In genomic region chr17:30225030-30225740, GRCm38 (mm10) we compare ENCODE assay signal across 12 mouse cellular contexts.
A peak's percentile ranks its signal among the peaks of the same experiment; 100 is the strongest.
DNase-seq lines count a peak whose midpoint lies in the region; ATAC-seq and TF ChIP-seq lines count a peak whose summit lies in the region.
"Had no signal": no experiment of that assay in that cellular context is flagged by ENCODE, and none has a peak within 500 bp of the region (broad histone marks: within the 10 kb centered on the region; RNA-seq: fewer than 3 reads in every experiment).

No protein-coding gene starts in this region.

- DNase-seq in layer of hippocampus, adult 2 months (ENCODE audit: low spot score in 2 of 2), result no peak
- DNase-seq in layer of hippocampus, adult 9-11 months, result no peak
- DNase-seq in embryonic facial prominence, embryonic 14.5 days (ENCODE audit: low spot score), result peak; percentile 64
- peak; percentile 53 for DNase-seq in hindbrain, postnatal 0 days (ENCODE audit: low spot score)
- DNase-seq in cerebellum, postnatal 36 days, result no peak
- DNase-seq in retina, postnatal 1 day, result no peak
- DNase-seq in spleen, postnatal 36 days (ENCODE audit: low spot score in 2 of 2), result no peak
- DNase-seq: cerebellum, adult 9-11 months; kidney, adult 8-10 months had no signal

- no peaks in the 10 kb centered on the region for H3K27me3 ChIP-seq in embryonic facial prominence, embryonic 14.5 days (replicated peaks; ENCODE audit: control insufficient read depth, insufficient read depth, low read length)
- no peaks in the 10 kb centered on the region for H3K27me3 ChIP-seq in hindbrain, postnatal 0 days (ENCODE audit: insufficient read depth, low read length)
- H3K27me3 ChIP-seq in midbrain, embryonic 16.5 days (ENCODE audit: control insufficient read depth, insufficient read depth, low read depth, low read length), result no peaks in the 10 kb centered on the region
- H3K27me3 ChIP-seq: CH12.LX; liver, embryonic 15.5 days had no signal

- no peak for ATAC-seq in embryonic facial prominence, embryonic 14.5 days (ENCODE audit: low read depth)
- peak; percentile 28; the same call in 1 of the 2 replicates for ATAC-seq in hindbrain, postnatal 0 days
- ATAC-seq in midbrain, embryonic 16.5 days, result peak; percentile 33

- TF ChIP-seq CTCF in layer of hippocampus, adult 2 months (conservative IDR thresholded peaks at IDR 0.05), result no peak
- no peak for TF ChIP-seq CTCF in hindbrain, postnatal 0 days (IDR thresholded peaks at IDR 0.05; ENCODE audit: low read depth)

- H3K36me3 ChIP-seq in embryonic facial prominence, embryonic 14.5 days (ENCODE audit: control insufficient read depth, insufficient read depth, low read length), result no peaks in the 10 kb centered on the region; the same call in 1 of the 2 replicates
- no peaks in the 10 kb centered on the region for H3K36me3 ChIP-seq in hindbrain, postnatal 0 days (ENCODE audit: insufficient read depth, low read length)
- H3K36me3 ChIP-seq in midbrain, embryonic 16.5 days (ENCODE audit: control insufficient read depth, insufficient read depth, low read length), result no peaks in the 10 kb centered on the region
- H3K36me3 ChIP-seq: liver, embryonic 15.5 days had no signal

- H3K9ac ChIP-seq in embryonic facial prominence, embryonic 14.5 days (ENCODE audit: low read depth, low read length), result no peak overlapping the region
- H3K9ac ChIP-seq in hindbrain, postnatal 0 days (replicated peaks; ENCODE audit: low read length), result no peak overlapping the region
- no peak overlapping the region for H3K9ac ChIP-seq in midbrain, embryonic 16.5 days (ENCODE audit: low read depth, low read length)
- H3K9ac ChIP-seq: liver, embryonic 15.5 days had no signal

- no peak overlapping the region for H3K4me3 ChIP-seq in layer of hippocampus, adult 2 months
- no peak overlapping the region for H3K4me3 ChIP-seq in embryonic facial prominence, embryonic 14.5 days (ENCODE audit: low read depth, low read length)
- no peak overlapping the region for H3K4me3 ChIP-seq in hindbrain, postnatal 0 days (ENCODE audit: low read length)
- no peak overlapping the region for H3K4me3 ChIP-seq in midbrain, embryonic 16.5 days (ENCODE audit: low read depth, low read length)
- H3K4me3 ChIP-seq: liver, embryonic 15.5 days had no signal

- WGBS in embryonic facial prominence, embryonic 14.5 days, result 48% methylated on average over 5 of the region's 5 CpGs
- WGBS in hindbrain, postnatal 0 days, result 25% methylated on average over 5 of the region's 5 CpGs
- 17% methylated on average over 5 of the region's 5 CpGs for WGBS in midbrain, embryonic 16.5 days

- peak overlapping the region; percentile 62 for H3K27ac ChIP-seq in layer of hippocampus, adult 2 months
- no peak overlapping the region for H3K27ac ChIP-seq in embryonic facial prominence, embryonic 14.5 days (replicated peaks; ENCODE audit: low read depth, low read length)
- H3K27ac ChIP-seq in hindbrain, postnatal 0 days, result no peak overlapping the region; the same call in 1 of the 2 replicates
- peak overlapping the region; percentile 63 for H3K27ac ChIP-seq in midbrain, embryonic 16.5 days (ENCODE audit: low read length)
- H3K27ac ChIP-seq: liver, embryonic 15.5 days had no signal

- no peak overlapping the region for H3K4me2 ChIP-seq in embryonic facial prominence, embryonic 14.5 days (ENCODE audit: low read depth, low read length)
- H3K4me2 ChIP-seq in hindbrain, postnatal 0 days (ENCODE audit: low read depth, low read length), result no peak overlapping the region
- no peak overlapping the region for H3K4me2 ChIP-seq in midbrain, embryonic 16.5 days (ENCODE audit: low read length)
- H3K4me2 ChIP-seq: liver, embryonic 15.5 days had no signal

- no peaks in the 10 kb centered on the region for H3K9me3 ChIP-seq in embryonic facial prominence, embryonic 14.5 days (ENCODE audit: control insufficient read depth, low read length)
- H3K9me3 ChIP-seq in hindbrain, postnatal 0 days (ENCODE audit: low read length), result no peaks in the 10 kb centered on the region
- H3K9me3 ChIP-seq in midbrain, embryonic 16.5 days (replicated peaks; ENCODE audit: control insufficient read depth, low read length, poor library complexity, severe bottlenecking), result no peaks in the 10 kb centered on the region
- H3K9me3 ChIP-seq: liver, embryonic 15.5 days had no signal

- no peaks in the 10 kb centered on the region for H3K4me1 ChIP-seq in embryonic facial prominence, embryonic 14.5 days (ENCODE audit: control insufficient read depth, insufficient read depth, low read length)
- peaks cover 23% of the 10 kb centered on the region for H3K4me1 ChIP-seq in hindbrain, postnatal 0 days (ENCODE audit: insufficient read depth, low read length)
- peaks cover 31% of the 10 kb centered on the region for H3K4me1 ChIP-seq in midbrain, embryonic 16.5 days (ENCODE audit: control insufficient read depth, insufficient read depth, low read length)
- H3K4me1 ChIP-seq: liver, embryonic 15.5 days had no signal

Comparison
In these comparisons a context has a peak if more than half of its experiments do, and no peak if none do; other contexts are left out.
1. DNase-seq: peak in embryonic facial prominence, embryonic 14.5 days (single experiment) and hindbrain, postnatal 0 days (single experiment); none in layer of hippocampus, adult 2 months (0 of 2), layer of hippocampus, adult 9-11 months (single experiment), cerebellum, postnatal 36 days (0 of 2), retina, postnatal 1 day (single experiment) and spleen, postnatal 36 days (0 of 2).
2. H3K27ac ChIP-seq: peak in layer of hippocampus, adult 2 months (single experiment) and midbrain, embryonic 16.5 days (single experiment); none in embryonic facial prominence, embryonic 14.5 days (single experiment) and hindbrain, postnatal 0 days (single experiment).